Mouse (Mus musculus): ENCODE data around the gene Cacna1e.

DNA sequence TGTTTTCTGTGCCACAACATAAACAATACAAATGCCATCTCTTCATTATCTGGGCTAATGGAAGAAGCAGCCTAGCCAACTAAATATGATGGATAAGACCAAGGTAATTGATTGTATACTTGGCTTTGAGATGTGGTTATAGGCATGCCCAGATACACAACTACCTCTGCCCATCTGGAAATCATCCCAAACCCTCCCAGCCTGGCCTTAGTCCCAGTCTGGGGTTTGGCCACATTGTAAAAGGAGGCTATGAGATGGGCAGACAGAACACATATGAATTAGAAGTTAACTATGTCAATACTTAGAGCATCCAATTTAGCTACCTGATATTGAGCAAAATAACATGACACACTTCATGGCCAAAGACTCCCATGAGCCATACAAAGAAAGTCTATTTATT is 220.6 kb downstream of the Cacna1e start:
- no peak for TF ChIP-seq EP300 (IDR thresholded peaks at IDR 0.05; ENCODE audit: low read depth)
- TF ChIP-seq CTCF (IDR thresholded peaks at IDR 0.05; ENCODE audit: low read depth), result no peak

Data from liver, embryonic 14.5 days (tissue).